Mouse (Mus musculus): ENCODE data around the gene Trpv6.
A peak's percentile ranks its signal among the peaks of the same experiment; 100 is the strongest.

Gene Trpv6

DNA sequence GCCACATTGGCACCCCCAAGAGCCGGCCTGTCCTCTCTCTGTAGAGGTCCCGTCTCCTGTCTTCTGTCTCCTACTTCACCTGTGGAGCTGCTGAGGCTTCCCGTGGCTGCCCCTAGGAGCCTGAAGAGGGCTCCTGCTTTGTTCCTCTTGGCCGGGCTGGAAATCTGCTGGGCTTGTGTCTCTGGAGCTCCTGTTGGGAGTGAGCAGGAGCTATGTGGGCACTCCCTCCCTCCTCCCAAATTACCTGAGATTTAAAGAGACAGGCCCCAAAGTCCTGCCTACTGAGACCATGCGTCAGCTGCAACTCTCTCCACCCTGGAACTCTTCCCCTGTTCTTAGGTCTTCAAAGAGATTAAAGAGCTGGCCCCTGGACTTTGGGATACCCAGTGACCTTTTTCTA lies at the start of gene Trpv6:
TSS of gene Trpv6 (minus strand) at position 228 of the 400 bp plus-strand sequence.
- DNase-seq: no peak

DNA sequence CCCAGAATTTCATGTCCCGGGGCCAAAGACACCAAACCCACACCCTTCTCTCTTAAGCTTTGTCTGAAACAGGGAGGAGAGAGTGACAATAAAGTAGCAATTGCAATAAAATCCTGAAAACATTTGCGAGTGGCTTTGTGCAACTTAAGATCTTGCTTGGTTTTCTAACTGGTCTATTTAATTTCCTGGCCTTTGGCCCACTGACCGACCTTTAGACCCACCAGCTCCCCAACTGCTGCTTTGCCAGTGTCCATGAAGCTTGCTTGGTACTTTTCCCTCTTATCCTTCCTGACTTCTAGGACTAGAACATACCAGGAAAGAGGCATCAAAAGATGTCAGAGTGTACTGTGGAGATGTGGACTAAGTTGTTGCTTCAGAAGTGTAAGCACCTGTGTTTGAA lies 49.4 kb upstream of the Trpv6 start:
- DNase-seq: peak; percentile 25 to 61

DNA sequence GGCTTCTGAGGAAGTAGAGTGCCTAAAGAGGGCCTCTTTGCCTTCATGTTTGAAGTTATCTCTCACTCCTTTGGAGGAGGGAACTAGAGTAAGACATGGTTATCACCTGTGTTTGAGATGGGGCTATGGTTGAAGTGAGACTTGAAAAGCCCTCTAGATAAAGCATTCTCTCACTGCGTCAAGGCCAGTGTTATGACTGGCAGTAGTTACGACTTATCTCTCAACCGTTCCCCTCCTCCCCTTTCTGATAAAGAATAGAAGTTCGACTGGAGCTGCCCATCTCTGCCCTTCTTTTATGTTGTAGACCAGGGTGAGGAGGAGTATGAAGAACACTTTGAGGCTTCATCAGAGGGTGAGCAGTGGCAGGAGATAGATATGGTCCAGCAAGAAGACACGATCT lies 48.7 kb upstream of the Trpv6 start:
- no peak for DNase-seq

DNA sequence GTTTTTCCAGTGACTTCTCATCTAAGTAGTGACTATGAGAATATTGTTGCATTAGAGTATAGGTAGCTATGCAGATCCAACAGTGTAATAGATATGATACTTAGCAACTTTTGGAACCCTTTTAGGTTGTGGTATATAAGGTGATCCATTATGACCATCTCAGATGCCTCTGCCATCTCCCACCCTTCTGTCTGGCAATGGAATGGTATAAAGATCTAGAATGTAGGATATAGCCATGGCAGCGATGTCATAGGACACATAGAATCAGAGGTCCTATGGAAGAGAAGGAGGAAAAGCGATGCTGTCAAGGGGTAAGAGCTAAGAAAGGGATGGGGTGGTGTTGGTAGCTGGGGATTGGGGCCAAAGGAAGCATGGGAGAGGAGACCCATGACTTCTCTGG lies 47.9 kb upstream of the Trpv6 start, which contains the start of gene Llcfc1:
TSS of gene Llcfc1 (plus strand) at position 301 of the 400 bp plus-strand sequence.
- no peak for DNase-seq

DNA sequence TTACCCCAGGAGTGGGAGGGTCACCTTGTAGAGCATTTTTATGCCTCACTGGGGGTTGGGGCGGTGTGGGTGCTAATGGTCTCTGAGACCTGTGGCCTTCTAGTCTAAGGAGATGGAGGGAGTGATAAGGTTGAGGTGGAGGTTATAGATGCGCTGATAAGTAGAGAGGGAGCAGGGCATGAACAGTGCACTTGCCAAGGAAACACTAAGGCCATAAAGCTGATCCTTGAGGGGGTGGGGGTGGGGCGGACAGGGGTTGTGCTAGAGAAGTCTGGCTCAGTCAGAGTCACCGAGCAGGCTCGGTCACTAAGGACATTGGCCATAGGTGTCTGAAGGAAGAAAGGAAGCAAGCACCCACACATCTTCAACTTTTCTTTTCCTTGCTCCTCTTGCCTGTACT lies 45.5 kb upstream of the Trpv6 start:
- peak; percentile 5 to 38 for DNase-seq

DNA sequence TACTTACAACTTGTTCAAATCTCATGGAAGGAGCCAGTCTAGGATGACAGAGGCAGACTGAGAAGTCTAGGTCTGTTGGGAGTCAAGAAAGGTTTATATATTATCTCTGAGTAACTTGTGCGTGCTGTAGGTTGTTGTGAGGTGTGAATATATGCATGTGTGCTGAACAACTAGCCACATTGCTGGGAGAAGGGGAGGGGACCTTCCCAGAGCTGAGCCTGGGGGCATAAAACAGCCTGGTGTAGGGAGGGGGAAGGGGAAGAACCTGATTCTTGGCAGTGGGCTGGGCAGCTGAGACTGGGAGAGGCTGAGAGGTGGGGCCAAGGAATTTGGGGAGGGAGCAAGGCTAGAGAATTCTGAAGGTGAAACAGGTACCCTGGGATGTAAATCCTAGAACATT lies 44.5 kb upstream of the Trpv6 start, which contains the start of gene Trpv5:
TSS of gene Trpv5 (minus strand) at position 101 of the 400 bp plus-strand sequence.
- DNase-seq: peak in 1 of 2 experiments; percentile 24

DNA sequence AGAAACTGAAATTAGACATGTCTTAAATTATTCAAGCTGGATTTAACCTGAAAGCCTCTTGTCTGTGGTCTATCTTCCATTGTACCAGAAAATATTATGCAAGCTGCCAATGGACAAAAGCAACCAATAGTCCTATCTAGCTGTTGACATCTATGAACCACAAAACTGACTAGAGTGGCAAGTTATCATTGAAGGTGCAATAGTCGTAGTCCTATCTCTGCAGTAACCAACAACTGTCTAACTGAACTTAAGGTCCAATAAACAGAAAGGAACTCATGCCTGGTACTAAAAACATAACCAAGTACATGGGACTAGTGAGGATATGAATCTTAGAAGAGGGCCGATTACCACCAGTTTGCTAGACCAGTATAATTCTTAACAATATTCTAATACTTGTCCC lies 40.3 kb upstream of the Trpv6 start:
- no peak for DNase-seq

DNA sequence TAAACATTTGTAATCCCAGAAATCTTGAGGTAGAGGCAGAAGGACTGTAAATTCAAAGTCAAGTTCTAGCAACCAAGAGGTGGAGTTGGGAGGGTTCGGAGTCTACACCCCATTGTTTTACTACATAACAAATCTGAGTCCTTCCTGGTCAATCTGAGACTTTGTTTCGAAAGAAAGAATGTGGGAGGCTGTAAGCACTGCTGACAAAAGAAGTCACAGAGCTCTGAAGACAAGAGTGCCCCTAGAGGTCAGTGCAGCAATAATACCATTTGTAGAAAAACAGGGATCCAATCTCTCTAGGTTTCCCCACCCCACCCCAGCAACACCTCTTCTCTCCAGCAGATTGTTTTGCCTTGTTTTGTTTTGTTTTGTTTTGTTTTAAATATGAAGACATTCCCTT lies 26.1 kb upstream of the Trpv6 start:
- DNase-seq: peak in 1 of 2 experiments; percentile 11

DNA sequence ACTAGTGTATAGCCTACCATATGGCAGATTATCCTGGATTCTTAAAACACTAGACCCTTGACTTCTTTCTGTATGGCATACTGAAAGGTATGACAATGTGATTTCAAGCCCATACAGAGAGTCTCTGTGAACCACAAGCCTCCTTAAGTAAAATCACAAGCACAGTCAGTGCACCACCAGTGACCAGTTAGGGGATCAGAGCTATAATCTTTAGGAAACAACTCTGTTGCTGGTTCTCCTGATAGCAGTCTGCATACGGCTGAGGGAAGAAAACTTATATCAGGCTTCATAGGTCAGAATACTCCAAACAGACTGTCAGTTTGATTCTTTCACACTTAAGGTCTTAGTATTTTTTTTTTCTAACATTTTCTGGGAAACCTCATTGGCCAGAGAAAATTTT lies 22.3 kb upstream of the Trpv6 start:
- no peak for DNase-seq

DNA sequence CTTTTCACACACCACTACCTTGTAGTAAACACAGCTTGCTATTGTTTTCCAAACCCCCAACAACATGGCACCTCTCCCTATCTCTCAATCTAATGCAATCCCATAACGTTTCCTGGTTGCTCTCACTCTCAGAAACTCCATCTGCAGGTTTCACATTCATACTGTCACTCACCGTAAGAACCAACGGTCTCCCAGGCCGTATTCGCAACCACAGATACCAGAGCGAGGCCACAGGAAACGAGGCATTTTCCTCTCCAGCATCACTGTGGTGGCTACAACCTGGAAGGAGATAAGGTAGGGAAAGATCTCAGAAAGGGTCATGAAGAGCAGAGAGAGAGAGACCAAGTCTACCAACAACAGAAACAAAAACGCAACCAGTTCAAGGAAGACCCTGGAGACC lies 18.4 kb upstream of the Trpv6 start:
- DNase-seq: no peak

DNA sequence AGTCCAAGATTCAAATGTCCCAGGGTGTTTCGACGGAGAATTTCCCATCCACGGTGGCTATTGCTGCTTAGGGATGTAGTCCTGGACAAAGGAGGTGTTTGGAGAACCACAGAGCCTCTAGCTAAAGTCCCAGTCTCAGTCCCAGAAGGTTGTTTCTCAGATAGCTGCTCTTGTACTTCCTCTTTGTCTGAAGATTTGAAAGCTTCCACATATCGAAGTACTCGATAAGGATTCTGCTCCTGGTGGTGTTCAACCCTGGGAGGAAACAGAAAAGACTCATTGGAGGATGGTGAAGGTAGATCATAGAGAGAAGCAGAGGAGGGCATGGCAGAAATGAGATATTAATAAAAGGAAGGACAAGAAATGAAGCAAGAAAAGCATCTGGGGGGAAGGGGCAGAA lies 17.0 kb upstream of the Trpv6 start:
- DNase-seq: no peak

DNA sequence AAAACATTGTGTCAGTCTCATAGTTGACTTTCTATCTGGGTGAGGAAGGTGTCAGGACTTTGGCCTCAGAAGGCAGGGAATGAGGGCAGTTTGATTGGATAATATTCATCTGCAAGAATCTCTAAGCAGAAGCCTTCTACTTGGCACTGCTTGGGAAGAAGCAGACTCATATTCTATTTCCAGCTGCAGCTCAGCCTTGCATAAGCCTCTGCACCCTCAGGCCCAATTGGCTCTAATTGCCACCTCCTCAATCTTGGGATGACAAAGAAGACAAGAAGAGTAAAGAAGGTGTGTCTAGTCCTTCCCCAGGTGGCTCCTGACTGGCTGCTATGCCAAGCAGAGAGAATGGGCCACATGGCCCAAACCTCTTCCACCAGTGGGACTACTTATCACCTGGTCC lies 10.5 kb upstream of the Trpv6 start:
- no peak for DNase-seq

DNA sequence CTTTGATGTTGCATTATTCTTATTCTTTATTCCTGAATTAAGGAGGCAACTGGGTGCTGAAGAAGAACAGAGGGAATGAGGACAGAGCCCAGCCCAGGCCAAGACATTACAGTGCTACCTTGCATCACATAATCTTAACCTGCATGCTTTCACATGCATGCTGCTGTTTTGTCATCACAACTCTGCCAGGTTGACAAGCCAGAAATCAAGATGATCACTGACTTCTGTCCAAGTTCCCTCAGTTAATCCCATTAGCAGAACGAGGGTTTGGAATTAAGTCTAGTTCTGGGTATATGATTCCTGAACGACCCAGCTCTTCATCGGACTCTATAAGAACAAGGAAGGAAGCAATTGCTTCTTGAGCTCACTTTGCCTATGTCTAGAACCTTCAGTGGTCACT lies 10.0 kb upstream of the Trpv6 start:
- no peak for DNase-seq

DNA sequence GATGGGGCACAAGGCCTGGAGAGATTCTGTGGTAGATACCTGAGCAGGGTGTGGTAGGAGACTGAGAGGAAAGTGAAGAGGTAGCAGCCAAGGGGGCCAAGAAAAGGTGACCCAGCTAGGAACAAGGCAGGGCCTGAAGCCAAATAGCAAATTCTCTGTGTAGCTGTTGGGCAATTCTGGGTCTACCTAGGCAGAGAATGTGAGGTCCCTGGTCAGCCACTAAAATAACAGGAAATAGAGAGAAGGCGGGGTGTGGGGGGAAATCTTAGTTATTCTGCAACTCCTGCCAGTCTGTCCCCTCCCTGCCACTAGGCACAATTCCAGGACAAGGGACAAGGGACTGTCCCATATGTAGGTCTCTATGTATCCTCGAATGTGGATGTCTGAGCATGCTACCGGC lies 7.0 kb upstream of the Trpv6 start:
- DNase-seq: no peak

DNA sequence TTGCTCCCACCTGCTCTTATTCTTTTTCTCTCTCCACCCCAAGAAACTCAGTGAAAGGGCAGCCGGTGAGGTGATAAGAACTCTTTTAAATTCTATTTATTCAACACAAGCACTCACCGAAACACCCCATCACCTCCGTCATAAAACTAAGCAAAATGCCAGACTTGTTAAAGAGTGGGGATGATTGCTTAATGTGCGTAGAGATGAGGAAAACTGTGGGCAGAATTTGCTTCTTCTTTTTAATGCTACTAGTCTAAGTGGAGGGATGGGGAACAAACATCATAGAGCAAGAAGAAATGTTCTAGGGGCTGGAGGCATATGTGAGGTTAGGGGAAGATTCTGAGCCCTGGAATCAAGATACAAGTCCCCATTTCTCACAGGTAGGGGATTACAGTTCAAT lies 6.6 kb upstream of the Trpv6 start:
- no peak for DNase-seq

DNA sequence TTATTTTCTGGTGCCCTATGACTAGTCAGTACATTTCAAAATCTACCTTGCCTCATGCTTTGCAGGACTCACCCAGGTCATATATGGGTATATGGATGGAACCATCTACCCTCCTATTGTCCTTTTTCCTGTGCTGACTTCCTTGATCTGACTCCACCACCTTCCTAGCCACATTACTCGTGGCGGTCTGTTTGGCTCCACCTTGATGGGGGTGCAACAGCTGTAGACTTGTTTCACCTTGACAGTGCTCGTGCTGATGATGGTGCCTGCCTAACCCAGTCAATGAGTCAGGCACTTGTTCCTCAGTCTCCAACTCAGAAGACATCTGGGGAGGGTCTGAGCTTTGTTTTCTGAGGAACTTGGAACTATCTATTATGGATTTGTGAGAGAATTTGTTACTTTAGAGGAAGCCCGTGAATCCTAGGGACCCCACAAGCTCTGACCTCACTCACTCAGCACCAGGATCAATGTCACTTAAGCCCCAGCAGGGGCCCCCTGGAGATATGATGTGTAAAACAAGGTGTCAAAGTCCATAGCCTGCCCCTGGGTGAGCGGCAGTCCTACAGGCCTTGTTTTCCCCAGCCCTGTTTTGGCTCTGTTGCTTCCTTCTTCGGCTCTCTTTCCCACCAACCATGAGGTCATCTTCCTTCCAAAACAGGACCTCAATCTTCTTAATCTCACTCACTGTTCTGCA lies 5.1 kb upstream of the Trpv6 start:
- DNase-seq: no peak

DNA sequence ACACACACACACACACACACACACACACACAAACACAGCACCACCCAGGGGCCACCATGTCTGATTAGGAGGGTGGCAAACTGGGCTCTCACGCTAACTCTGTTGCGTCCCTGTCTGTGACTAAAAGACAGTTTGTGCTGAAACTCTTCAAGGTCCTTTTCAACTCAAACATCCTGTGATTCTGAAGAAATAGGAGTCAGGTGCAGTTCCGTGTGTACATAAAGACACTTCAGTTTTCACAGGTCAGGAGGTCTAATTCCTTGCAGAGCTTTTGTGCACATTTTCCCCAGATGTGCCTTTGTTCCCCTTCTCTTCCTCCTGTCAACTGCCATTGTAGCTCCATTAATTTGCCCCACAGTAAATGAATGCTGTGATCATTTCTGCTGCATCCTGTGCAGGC lies 4.2 kb upstream of the Trpv6 start:
- DNase-seq: no peak

DNA sequence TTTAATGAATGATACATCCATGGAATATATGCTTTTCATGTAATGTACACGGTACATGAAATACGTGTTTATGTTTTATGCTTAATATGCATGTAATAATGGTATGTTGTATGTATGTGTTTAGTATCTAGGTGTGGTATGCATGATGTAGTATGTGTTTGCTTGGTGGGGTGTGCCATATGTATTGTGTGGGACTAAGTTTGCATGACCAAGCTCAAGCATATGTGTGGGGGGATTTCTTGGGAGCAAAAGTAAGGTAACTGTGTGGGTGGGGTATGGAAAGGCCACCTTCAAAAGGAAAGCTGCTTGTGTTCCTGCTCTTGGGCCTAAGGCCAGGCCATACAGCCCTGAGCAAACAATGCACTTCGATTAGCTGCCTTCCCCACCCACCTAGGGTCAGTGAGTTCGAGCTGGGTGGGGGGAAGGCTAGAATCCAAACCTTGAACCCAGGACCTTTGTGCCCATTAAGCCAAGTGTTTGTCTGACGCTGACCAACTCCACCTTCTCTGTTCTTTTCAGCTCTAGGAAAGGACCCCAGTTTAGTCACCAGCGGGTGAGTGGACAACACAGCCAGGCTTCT lies 1.8 kb upstream of the Trpv6 start:
- DNase-seq: no peak

DNA sequence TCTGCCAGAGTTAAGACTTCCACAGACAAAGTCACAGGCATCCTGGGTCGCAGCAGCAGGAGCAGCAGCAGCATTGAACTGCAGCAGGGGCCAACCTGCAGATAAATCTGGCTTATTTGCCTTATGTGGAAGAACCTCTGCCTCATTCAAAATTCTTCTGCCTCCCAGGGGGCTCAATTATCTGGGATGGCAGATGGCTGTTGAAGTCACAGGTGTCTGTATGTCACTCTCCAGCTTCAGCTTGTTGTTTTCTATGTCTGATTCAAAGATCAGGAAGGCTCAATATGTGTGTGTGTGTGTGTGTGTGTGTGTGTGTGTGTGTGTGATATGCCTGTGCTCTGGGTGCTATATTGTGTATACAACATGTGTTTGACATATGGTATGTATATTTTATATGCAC lies 1.2 kb upstream of the Trpv6 start:
- no peak for DNase-seq

DNA sequence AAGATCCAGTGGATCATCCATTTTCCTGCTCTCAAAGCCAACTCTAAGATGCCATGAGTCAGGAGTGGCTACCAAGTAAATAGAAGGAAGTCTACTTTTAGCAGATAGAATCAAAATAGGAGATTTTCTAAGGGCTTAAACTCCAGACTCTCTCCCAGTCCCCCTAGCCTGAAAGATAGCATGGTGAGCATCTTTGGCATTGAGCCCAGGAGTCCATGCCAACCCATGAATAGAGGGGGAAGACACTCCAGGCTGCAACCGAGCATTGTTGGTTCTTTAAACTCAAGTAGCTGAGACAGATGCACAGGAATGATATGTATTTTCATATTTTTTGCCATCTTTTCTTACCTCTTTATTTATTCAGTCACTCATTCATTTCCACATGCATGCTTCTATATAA lies 994 bp downstream of the Trpv6 start:
- DNase-seq: no peak

DNA sequence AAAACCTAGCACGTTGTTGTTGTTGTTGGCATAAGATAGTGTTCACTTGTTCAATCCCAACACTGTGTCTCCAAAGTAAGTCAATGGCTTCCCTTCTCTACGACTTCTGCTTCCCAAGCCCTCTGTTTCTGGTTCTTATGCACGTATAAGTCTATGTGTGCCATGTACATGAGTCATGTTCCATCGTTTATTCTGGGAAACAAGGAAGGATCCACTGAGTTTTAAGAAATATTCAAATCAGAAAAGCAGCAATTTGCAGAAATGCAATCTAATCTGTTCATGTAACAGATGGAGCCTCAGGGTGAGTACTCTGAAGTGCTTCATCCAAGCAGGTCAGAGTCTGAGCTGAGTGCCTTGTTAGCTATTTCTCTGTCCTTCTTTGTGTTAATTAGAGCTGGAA lies 4.7 kb downstream of the Trpv6 start:
- no peak for DNase-seq

DNA sequence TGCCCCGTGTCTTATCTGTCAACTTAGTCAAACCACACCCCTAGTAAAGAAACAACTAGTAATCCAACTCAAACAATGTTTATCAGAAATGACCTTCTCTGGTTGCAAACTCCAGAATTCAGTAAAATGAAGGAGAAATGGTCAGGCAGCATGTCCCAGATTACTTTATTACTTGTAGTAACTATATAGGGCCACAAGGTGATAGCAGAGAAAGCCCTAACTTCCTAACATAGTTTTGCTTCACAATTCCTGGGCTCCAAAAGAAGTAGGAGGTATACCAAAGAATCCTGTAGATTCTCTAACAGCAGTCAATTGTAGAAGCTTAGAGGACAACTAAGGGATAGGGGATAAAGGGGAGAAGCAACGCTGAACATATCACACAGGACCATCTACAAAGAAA lies 5.4 kb downstream of the Trpv6 start:
- no peak for DNase-seq

DNA sequence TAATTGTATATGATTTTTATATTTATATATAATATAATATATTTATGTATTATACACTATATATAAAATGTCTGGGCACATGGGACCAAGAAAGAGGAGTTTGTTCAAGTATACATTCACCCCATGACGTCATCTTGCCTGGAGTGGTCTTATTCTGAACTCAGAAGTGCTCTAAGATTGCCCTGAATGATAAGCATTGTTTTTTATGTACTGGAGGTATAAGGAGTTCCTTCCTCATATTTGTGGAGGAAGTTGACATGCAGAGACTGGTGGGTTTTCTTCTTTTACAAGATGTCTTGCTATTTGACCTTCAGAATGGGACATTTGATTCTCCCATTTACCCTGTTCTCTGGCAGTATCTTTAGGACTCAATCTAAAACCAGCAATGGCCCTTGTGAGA lies 8.0 kb downstream of the Trpv6 start:
- no peak for DNase-seq

DNA sequence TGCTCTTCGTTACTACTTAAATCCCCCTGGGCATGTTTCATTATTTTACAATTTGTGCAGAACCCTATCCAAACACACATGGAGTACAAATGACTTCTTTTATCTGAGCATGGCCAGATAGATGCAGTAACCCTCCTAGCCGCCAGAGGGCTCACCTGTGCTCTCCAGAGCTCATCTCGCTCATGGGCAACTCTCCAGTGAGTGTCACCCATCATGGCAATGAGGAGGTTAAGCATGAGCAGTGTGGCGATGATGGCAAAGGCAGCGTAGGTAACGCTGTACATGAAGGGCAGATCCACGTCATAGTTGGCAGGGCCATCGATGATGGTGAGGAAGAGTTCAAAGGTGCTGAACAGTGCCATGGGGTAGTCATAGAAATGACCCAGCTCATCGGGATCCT lies 13.5 kb downstream of the Trpv6 start:
- DNase-seq: no peak
